Mouse (Mus musculus): ENCODE measurements around the gene Mindy4b-ps. TPM values are rescaled to one million over a fixed set of nuclear protein-coding genes. Genes with fewer than 3 reads are reported as not detected.
"Not testable (repeated sequence)": the region's sequence is repeated elsewhere in the genome, so short reads cannot be mapped to it uniquely, and the experiment has no call there.

Gene Mindy4b-ps
- 0.04 and 0.13 TPM in 2 replicates for polyA plus RNA-seq (2012; rRNA removed)
- not detected in 2 replicates for polyA plus RNA-seq (2014; fragmentation: Nextera tagmentation; extraction: Ambion mirVana)

GRCm38 (mm10) chr3:58822211-58822610, at the start of gene Mindy4b-ps:
Gene Mindy4b-ps (minus strand): TSS chr3:58822311.
- H3K27ac ChIP-seq (replicated peaks; ENCODE audit: low read depth, low read length), result no peak within 1 kb of the TSS
- 57% methylated on average over 4 of the region's 4 CpGs for WGBS
- no peak within 1 kb of the TSS for H3K4me2 ChIP-seq (replicated peaks; ENCODE audit: low read depth, low read length, severe bottlenecking)
- no peak within 1 kb of the TSS for H3K9ac ChIP-seq (ENCODE audit: low read depth, low read length, severe bottlenecking)
- no peaks in the 10 kb centered on the region; the same call in 1 of the 2 replicates for H3K4me1 ChIP-seq (ENCODE audit: control insufficient read depth, insufficient read depth, low read length)
- H3K36me3 ChIP-seq (ENCODE audit: control insufficient read depth, insufficient read depth, low read length), result no peaks in the 10 kb centered on the region
- ATAC-seq (ENCODE audit: low FRiP score, low read depth) (no peak), DNase-seq (ENCODE audit: low spot score) (no peak)
- no peaks in the 10 kb centered on the region for H3K27me3 ChIP-seq (ENCODE audit: control insufficient read depth, insufficient read depth, low read length)
- TF ChIP-seq POLR2A (IDR thresholded peaks at IDR 0.05; ENCODE audit: borderline replicate concordance, extremely low read depth, insufficient read depth, insufficient read length), result no peak
- no peaks in the 10 kb centered on the region for H3K9me3 ChIP-seq (ENCODE audit: control insufficient read depth, low read length)
- H3K4me3 ChIP-seq (replicated peaks; ENCODE audit: low read length), result no peak within 1 kb of the TSS

DNA sequence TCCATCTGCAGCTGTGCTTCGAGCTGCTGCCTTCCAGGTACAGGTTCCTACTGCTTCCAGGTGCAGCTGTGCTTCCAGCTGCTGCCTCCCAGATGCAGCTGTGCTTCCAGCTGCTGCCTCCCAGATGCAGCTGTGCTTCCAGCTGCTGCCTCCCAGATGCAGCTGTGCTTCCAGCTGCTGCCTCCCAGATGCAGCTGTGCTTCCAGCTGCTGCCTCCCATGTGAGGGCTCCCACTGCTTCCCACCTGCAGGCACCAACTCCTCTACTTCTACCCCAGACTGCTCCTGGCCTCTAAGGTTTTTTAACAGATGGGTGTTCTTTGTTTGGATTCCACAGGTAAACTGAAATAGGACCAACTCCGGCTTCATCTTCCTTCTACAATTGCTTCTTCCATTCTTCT, 49.8 kb upstream of the Mindy4b-ps start:
- not testable (repeated sequence) for H3K4me3 ChIP-seq (replicated peaks; ENCODE audit: low read length); H3K9me3 ChIP-seq (ENCODE audit: control insufficient read depth, low read length); H3K27ac ChIP-seq (replicated peaks; ENCODE audit: low read depth, low read length); H3K36me3 ChIP-seq (ENCODE audit: control insufficient read depth, insufficient read depth, low read length); H3K4me2 ChIP-seq (replicated peaks; ENCODE audit: low read depth, low read length, severe bottlenecking); H3K4me1 ChIP-seq (ENCODE audit: control insufficient read depth, insufficient read depth, low read length); H3K9ac ChIP-seq (ENCODE audit: low read depth, low read length, severe bottlenecking); H3K27me3 ChIP-seq (ENCODE audit: control insufficient read depth, insufficient read depth, low read length); DNase-seq (ENCODE audit: low spot score); ATAC-seq (ENCODE audit: low FRiP score, low read depth)
- 70% methylated on average over 2 of the region's 2 CpGs for WGBS

DNA sequence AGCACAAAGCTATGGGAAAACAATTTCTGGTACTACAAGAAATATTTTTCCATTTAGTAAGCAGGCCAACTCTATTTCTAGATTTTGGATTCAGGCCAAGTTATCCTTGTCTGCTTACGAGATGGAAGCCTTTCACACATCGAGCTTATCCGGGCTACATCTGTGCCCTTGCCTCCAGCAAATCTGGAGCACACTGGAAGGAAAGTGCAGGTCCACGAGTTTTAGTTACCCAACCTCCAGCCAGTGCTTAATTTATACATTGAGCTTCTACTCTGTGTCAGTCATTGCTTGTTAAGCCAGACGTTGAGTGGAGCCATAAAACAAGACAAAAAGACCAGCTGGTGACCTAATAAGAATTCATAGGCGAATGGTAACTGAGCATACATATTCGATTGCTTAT, 43.6 kb upstream of the Mindy4b-ps start:
- Histone ChIP-seq H3K27me3 (ENCODE audit: control insufficient read depth, insufficient read depth, low read length) (no peaks in the 10 kb centered on the region), H3K27ac (replicated peaks; ENCODE audit: low read depth, low read length) (no peak overlapping the region), H3K36me3 (ENCODE audit: control insufficient read depth, insufficient read depth, low read length) (no peaks in the 10 kb centered on the region), H3K4me2 (replicated peaks; ENCODE audit: low read depth, low read length, severe bottlenecking) (no peak overlapping the region), H3K9me3 (ENCODE audit: control insufficient read depth, low read length) (no peaks in the 10 kb centered on the region), H3K9ac (ENCODE audit: low read depth, low read length, severe bottlenecking) (no peak overlapping the region), H3K4me3 (replicated peaks; ENCODE audit: low read length) (no peak overlapping the region), H3K4me1 (ENCODE audit: control insufficient read depth, insufficient read depth, low read length) (no peaks in the 10 kb centered on the region)
- WGBS, result 31% methylated on average over 7 of the region's 7 CpGs
- no peak for TF ChIP-seq POLR2A (IDR thresholded peaks at IDR 0.05; ENCODE audit: borderline replicate concordance, extremely low read depth, insufficient read depth, insufficient read length)
- peak; percentile 71 for DNase-seq (ENCODE audit: low spot score)
- ATAC-seq (ENCODE audit: low FRiP score, low read depth), result no peak

DNA sequence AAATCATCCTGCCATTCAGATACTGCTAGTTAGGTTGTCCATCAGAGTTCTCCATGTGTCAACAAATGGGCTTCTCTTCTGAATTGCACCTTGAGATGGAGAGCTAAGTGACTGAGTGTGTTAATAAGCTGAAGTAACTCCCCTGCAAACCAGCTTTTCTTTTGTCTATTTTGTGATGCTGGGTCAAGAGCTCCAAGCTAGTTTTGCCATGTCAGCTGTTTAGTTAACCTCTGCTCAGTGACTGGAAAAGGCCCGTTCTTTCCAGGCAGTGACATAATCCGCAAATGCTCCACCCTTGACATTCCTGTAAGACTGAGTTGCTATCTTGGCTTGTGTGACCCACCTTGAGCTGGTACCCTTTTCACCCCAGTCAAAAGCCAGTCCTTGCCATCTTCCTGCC, 40.9 kb upstream of the Mindy4b-ps start:
- H3K4me2 ChIP-seq (replicated peaks; ENCODE audit: low read depth, low read length, severe bottlenecking), result no peak overlapping the region
- 77% methylated on average over 2 of the region's 2 CpGs for WGBS
- no peaks in the 10 kb centered on the region for H3K36me3 ChIP-seq (ENCODE audit: control insufficient read depth, insufficient read depth, low read length)
- H3K4me3 ChIP-seq (replicated peaks; ENCODE audit: low read length), result no peak overlapping the region
- no peak overlapping the region for H3K9ac ChIP-seq (ENCODE audit: low read depth, low read length, severe bottlenecking)
- no peaks in the 10 kb centered on the region for H3K27me3 ChIP-seq (ENCODE audit: control insufficient read depth, insufficient read depth, low read length)
- no peak for DNase-seq (ENCODE audit: low spot score)
- TF ChIP-seq POLR2A (IDR thresholded peaks at IDR 0.05; ENCODE audit: borderline replicate concordance, extremely low read depth, insufficient read depth, insufficient read length), result no peak
- H3K9me3 ChIP-seq (ENCODE audit: control insufficient read depth, low read length), result no peaks in the 10 kb centered on the region
- H3K4me1 ChIP-seq (ENCODE audit: control insufficient read depth, insufficient read depth, low read length), result no peaks in the 10 kb centered on the region
- H3K27ac ChIP-seq (replicated peaks; ENCODE audit: low read depth, low read length), result no peak overlapping the region
- no peak for ATAC-seq (ENCODE audit: low FRiP score, low read depth)

DNA sequence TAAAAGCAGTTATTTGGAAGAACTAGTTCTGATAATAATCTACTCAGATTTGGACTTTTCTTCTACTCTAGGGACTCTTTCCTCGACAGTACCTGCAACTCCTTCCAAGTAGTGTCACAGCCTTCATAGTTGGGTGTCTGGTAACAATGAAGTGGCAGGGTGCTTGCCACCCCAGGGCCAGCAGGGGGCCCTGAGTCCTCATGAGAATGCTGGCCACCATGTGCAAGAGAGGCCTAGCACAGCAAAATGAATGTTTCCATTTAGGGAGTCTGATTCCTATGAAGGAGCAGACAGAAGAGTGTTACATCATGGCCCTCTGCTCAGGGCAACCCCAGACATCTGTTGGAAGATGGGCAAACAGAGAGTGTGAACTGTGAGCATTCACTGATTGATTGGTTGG, 21.3 kb upstream of the Mindy4b-ps start:
- H3K9ac ChIP-seq (ENCODE audit: low read depth, low read length, severe bottlenecking), result no peak overlapping the region
- H3K4me2 ChIP-seq (replicated peaks; ENCODE audit: low read depth, low read length, severe bottlenecking), result no peak overlapping the region
- DNase-seq (ENCODE audit: low spot score) (peak; percentile 8), ATAC-seq (ENCODE audit: low FRiP score, low read depth) (no peak)
- no peak overlapping the region for H3K4me3 ChIP-seq (replicated peaks; ENCODE audit: low read length)
- H3K9me3 ChIP-seq (ENCODE audit: control insufficient read depth, low read length), result no peaks in the 10 kb centered on the region
- 50% methylated on average over 1 of the region's 1 CpGs for WGBS
- no peak for TF ChIP-seq POLR2A (IDR thresholded peaks at IDR 0.05; ENCODE audit: borderline replicate concordance, extremely low read depth, insufficient read depth, insufficient read length)
- H3K27ac ChIP-seq (replicated peaks; ENCODE audit: low read depth, low read length), result no peak overlapping the region
- no peaks in the 10 kb centered on the region for H3K27me3 ChIP-seq (ENCODE audit: control insufficient read depth, insufficient read depth, low read length)
- no peaks in the 10 kb centered on the region for H3K36me3 ChIP-seq (ENCODE audit: control insufficient read depth, insufficient read depth, low read length)
- no peaks in the 10 kb centered on the region for H3K4me1 ChIP-seq (ENCODE audit: control insufficient read depth, insufficient read depth, low read length)
